Comparison of ENCODE assay signal across 11 mouse cellular contexts in the genomic region with DNA sequence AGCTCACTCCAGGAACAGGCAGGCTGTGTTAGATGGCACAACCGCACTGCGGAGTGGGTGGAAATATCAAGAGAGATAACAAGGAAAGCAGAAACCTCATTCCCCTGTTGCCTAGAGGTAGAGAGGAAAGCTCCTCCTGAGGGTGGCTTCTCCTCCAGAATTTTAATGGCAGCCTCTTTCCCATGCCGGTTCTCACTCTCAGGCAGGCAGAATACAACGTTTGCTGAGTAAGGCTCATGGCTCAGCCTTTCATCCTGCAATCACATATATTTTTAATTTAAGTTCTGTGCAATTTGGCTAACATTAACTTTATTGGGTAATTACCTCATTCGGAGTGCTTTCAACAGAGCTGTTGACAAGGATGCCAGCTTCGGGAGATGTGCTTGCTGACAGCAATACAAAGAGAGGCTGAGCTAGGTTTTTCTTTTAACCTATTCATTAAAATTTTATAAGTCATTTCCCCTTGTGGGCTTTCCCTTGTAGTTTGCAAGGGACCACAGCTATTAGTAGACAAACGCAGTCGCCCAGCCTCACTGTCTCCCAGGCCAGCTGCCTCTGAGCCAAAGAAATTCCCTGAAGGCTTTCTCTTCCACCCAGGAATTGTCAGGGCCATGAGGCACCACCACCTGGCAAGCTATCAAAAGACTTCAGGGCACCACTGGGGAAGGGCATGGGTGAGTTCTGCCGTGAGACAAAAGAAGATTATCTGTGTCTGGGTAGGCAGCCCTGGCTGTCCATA.
A peak's percentile ranks its signal among the peaks of the same experiment; 100 is the strongest.
DNase-seq lines count a peak whose midpoint lies in the region; ATAC-seq lines count a peak whose summit lies in the region.
"Had no signal": no experiment of that assay in that cellular context is flagged by ENCODE, and none has a peak within 500 bp of the region (broad histone marks: within the 10 kb centered on the region; RNA-seq: fewer than 3 reads in every experiment).

No protein-coding gene starts in this region.

- no peaks in the 10 kb centered on the region for H3K4me1 ChIP-seq in limb, embryonic 11.5 days (ENCODE audit: control insufficient read depth, insufficient read depth, low read length)
- peaks cover 10% of the 10 kb centered on the region for H3K4me1 ChIP-seq in limb, embryonic 10.5 days

- ATAC-seq in limb, embryonic 11.5 days (ENCODE audit: insufficient number of reproducible peaks, low FRiP score, low TSS enrichment, low read depth) = no peak

- H3K27ac ChIP-seq in limb, embryonic 11.5 days (replicated peaks; ENCODE audit: low read depth, low read length) = no peak overlapping the region
- no peak overlapping the region for H3K27ac ChIP-seq in limb, embryonic 10.5 days
- H3K27ac ChIP-seq: limb, embryonic 13.5 days had no signal

- DNase-seq in adrenal gland, adult 8-10 months = peak; percentile 4
- no peak for DNase-seq in adrenal gland, postnatal 4 days (ENCODE audit: low spot score in 2 of 2)
- DNase-seq in limb, embryonic 11.5 days (ENCODE audit: low spot score) = peak; percentile 27
- DNase-seq in limb, embryonic 10.5 days (ENCODE audit: low spot score) = no peak
- DNase-seq in mesoderm, embryonic 11.5 days (ENCODE audit: low read depth, low spot score) = peak; percentile 24
- DNase-seq in gastrocnemius, postnatal 10 days = no peak
- DNase-seq in embryo, embryonic 10 days (ENCODE audit: low spot score) = no peak
- no peak for DNase-seq in testis, postnatal 10 days (ENCODE audit: low spot score)
- DNase-seq: kidney, adult 18-20 months; lung, embryonic 14.5 days had no signal

- no peaks in the 10 kb centered on the region for H3K27me3 ChIP-seq in limb, embryonic 11.5 days (ENCODE audit: control insufficient read depth, insufficient read depth, low read length)
- H3K27me3 ChIP-seq in limb, embryonic 10.5 days (ENCODE audit: low read depth, poor library complexity, severe bottlenecking) = no peaks in the 10 kb centered on the region
- H3K27me3 ChIP-seq: limb, embryonic 13.5 days had no signal

- no peaks in the 10 kb centered on the region for H3K9me3 ChIP-seq in limb, embryonic 11.5 days (ENCODE audit: control insufficient read depth, low read length)
- H3K9me3 ChIP-seq in limb, embryonic 10.5 days (replicated peaks) = no peaks in the 10 kb centered on the region
- H3K9me3 ChIP-seq: limb, embryonic 13.5 days had no signal

- H3K4me3 ChIP-seq in limb, embryonic 11.5 days (ENCODE audit: low read depth, low read length) = no peak overlapping the region
- no peak overlapping the region for H3K4me3 ChIP-seq in limb, embryonic 10.5 days
- H3K4me3 ChIP-seq: limb, embryonic 13.5 days had no signal

- WGBS in limb, embryonic 11.5 days = 39% methylated on average over 9 of the region's 9 CpGs
- WGBS in limb, embryonic 10.5 days = 58% methylated on average over 9 of the region's 9 CpGs

- H3K9ac ChIP-seq in limb, embryonic 11.5 days (ENCODE audit: low read length) = no peak overlapping the region
- H3K9ac ChIP-seq: limb, embryonic 13.5 days; lung, embryonic 14.5 days had no signal

- H3K4me2 ChIP-seq in limb, embryonic 11.5 days (ENCODE audit: low read depth, severe bottlenecking) = no peak overlapping the region
- H3K4me2 ChIP-seq: limb, embryonic 13.5 days; lung, embryonic 14.5 days had no signal

- no peaks in the 10 kb centered on the region for H3K36me3 ChIP-seq in limb, embryonic 11.5 days (ENCODE audit: control insufficient read depth, insufficient read depth, low read length)
- H3K36me3 ChIP-seq in limb, embryonic 10.5 days = no peaks in the 10 kb centered on the region
- H3K36me3 ChIP-seq: limb, embryonic 13.5 days had no signal

Comparison
In these comparisons a context has a peak if more than half of its experiments do, and no peak if none do; other contexts are left out.
1. DNase-seq: peak in adrenal gland, adult 8-10 months (single experiment), limb, embryonic 11.5 days (single experiment) and mesoderm, embryonic 11.5 days (single experiment); none in adrenal gland, postnatal 4 days (0 of 2), limb, embryonic 10.5 days (single experiment), gastrocnemius, postnatal 10 days (single experiment), embryo, embryonic 10 days (single experiment) and testis, postnatal 10 days (single experiment).